Mouse (Mus musculus): ENCODE data around the gene Brinp1. TPM values are rescaled to one million over a fixed set of nuclear protein-coding genes. Genes with fewer than 3 reads are reported as not detected.

Gene Brinp1
- polyA plus RNA-seq (2014; fragmentation: Nextera tagmentation; extraction: Ambion mirVana), result 9.7 and 11.8 TPM in 2 replicates

DNA sequence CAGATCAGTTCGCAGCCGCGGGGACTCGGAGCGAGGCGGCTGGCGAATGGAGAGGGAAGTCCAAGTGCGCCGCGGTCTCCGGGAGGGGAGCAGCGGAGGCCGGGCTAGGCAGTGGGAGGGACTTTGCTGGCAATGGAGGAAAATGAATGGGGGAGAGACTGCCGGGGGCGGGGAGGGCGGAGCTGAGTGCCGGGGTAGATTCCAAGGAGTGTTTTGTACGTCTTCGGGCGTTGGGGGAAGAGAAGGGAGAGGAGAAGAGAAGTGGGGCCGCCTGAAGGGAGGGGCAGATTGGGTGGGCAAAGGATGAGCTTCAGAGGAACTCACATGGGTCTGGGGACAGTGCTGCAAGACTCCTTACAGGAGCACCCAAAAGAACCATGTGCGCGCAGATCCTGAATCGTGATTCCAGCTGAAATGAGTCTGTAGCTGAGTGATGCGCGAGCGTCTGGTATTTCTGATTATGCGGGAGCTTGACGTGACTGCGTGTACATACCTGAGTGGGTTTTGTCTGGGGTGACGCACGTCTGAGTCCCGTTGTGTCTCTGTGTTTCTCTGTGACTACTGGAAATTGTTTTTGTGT lies at the start of gene Brinp1:
TSS of gene Brinp1 (minus strand) at position 76 of the 580 bp plus-strand sequence.
- H3K36me3 ChIP-seq (ENCODE audit: control insufficient read depth, insufficient read depth, low read length), result no peaks in the 10 kb centered on the region
- H3K27me3 ChIP-seq (replicated peaks; ENCODE audit: control insufficient read depth, insufficient read depth, low read length), result 0 out of 2 replicates have a peak, but pooled peaks cover 4% of the 10 kb centered on the region
- no peak within 1 kb of the TSS for H3K27ac ChIP-seq (ENCODE audit: low read depth)
- peak within 1 kb of the TSS; percentile 46 for H3K9ac ChIP-seq (ENCODE audit: low read length)
- H3K4me1 ChIP-seq (replicated peaks; ENCODE audit: control insufficient read depth, insufficient read depth, low read length), result peaks cover 4% of the 10 kb centered on the region; the same call in 1 of the 2 replicates
- ATAC-seq (replicated peaks; ENCODE audit: low FRiP score, low TSS enrichment, low read depth), result peak; percentile 87
- H3K9me3 ChIP-seq (ENCODE audit: control insufficient read depth, low read length), result no peaks in the 10 kb centered on the region
- peak within 1 kb of the TSS; percentile 56 for H3K4me3 ChIP-seq (ENCODE audit: low read depth, low read length)
- DNase-seq (ENCODE audit: low spot score), result peak; percentile 82
- H3K4me2 ChIP-seq (ENCODE audit: low read length), result peak within 1 kb of the TSS; percentile 85
- under 1% methylated on average over 33 of the region's 33 CpGs for WGBS

DNA sequence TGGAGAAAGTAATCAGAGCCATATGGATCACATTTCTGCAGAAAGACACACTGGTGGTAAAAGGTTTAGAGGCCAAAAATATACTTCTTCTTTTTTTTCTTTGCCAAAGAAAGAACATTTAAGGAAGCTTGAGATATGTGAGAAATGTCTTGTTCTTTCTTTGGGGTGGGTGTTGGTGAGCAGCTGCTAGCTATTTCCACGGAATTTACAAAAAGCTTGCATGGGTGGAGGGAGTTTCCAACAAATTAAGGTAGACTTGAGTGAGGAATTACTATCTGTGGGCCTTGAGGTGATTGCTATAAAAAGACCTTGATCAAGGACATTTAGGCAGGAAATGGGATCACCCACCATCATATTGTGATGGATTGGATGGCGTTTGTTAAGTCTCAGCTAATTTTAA lies 3.1 kb upstream of the Brinp1 start:
- Histone ChIP-seq H3K4me3 (ENCODE audit: low read depth, low read length) (no peak overlapping the region), H3K27ac (ENCODE audit: low read depth) (no peak overlapping the region), H3K4me2 (ENCODE audit: low read length) (no peak overlapping the region), H3K36me3 (ENCODE audit: control insufficient read depth, insufficient read depth, low read length) (no peaks in the 10 kb centered on the region), H3K4me1 (replicated peaks; ENCODE audit: control insufficient read depth, insufficient read depth, low read length) (peaks cover 4% of the 10 kb centered on the region; the same call in 1 of the 2 replicates), H3K9ac (ENCODE audit: low read length) (no peak overlapping the region), H3K27me3 (replicated peaks; ENCODE audit: control insufficient read depth, insufficient read depth, low read length) (0 out of 2 replicates have a peak, but pooled peaks cover 4% of the 10 kb centered on the region), H3K9me3 (ENCODE audit: control insufficient read depth, low read length) (no peaks in the 10 kb centered on the region)
- 78% methylated on average over 2 of the region's 2 CpGs for WGBS
- no peak for DNase-seq (ENCODE audit: low spot score)
- ATAC-seq (replicated peaks; ENCODE audit: low FRiP score, low TSS enrichment, low read depth), result no peak

DNA sequence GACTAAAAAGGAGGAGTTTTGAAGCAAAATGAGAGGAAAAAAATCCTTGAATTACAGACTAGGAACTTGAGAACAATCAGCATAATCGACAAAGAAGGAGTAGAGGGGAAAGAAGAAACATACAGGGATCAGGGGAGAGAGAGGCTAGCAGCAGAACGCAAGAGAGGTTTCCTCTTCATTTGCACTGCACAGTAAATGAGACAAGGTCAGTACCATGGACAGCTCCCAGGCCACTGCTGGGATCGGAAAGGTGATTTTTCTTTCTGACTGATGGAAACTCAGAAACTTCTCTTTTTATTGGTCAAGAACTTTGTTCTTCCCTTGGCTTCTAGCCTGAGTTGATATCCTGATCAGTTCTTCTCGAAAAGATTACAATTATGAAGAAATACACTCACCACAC lies 1.4 kb upstream of the Brinp1 start:
- H3K4me3 ChIP-seq (ENCODE audit: low read depth, low read length), result no peak overlapping the region
- no peaks in the 10 kb centered on the region for H3K36me3 ChIP-seq (ENCODE audit: control insufficient read depth, insufficient read depth, low read length)
- no peak overlapping the region for H3K27ac ChIP-seq (ENCODE audit: low read depth)
- no peak overlapping the region for H3K9ac ChIP-seq (ENCODE audit: low read length)
- H3K9me3 ChIP-seq (ENCODE audit: control insufficient read depth, low read length), result no peaks in the 10 kb centered on the region
- no peak overlapping the region for H3K4me2 ChIP-seq (ENCODE audit: low read length)
- H3K4me1 ChIP-seq (replicated peaks; ENCODE audit: control insufficient read depth, insufficient read depth, low read length), result peaks cover 4% of the 10 kb centered on the region; the same call in 1 of the 2 replicates
- no peak for ATAC-seq (replicated peaks; ENCODE audit: low FRiP score, low TSS enrichment, low read depth)
- H3K27me3 ChIP-seq (replicated peaks; ENCODE audit: control insufficient read depth, insufficient read depth, low read length), result 0 out of 2 replicates have a peak, but pooled peaks cover 4% of the 10 kb centered on the region
- peak; percentile 87 for DNase-seq (ENCODE audit: low spot score)
- WGBS, result 1% methylated on average over 4 of the region's 4 CpGs

DNA sequence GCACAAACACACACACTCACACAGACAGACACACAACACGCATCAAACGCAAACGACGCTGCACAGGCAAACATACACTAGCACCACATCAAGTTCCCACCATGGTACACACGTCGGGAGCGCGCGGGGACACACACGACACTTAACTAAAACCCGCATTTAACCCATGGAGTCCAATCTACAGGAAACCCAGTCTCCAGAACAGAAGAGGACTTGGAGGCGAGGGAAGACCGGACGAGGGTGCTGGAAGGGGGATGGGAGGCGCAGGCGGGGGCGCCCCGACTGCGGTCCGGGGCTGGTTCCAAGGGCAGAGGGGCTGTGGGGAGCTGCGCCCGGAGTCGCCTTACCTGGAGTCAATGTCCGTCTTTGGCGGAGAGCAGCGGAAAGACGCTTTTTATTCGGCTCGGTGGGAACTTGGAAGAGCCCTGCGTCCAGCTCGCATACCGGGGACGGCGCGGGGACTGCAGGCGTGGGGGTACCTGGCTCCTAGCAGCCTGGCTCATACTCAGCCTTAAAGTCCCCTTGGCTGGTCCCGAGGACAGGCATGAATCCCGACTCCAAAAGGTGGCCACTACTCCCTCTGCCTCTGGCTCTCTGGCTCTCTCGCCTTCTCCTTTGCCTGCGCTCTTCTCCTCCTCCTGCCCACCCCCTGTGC lies 403 bp downstream of the Brinp1 start:
- peak overlapping the region; percentile 46 for H3K9ac ChIP-seq (ENCODE audit: low read length)
- no peak for DNase-seq (ENCODE audit: low spot score)

DNA sequence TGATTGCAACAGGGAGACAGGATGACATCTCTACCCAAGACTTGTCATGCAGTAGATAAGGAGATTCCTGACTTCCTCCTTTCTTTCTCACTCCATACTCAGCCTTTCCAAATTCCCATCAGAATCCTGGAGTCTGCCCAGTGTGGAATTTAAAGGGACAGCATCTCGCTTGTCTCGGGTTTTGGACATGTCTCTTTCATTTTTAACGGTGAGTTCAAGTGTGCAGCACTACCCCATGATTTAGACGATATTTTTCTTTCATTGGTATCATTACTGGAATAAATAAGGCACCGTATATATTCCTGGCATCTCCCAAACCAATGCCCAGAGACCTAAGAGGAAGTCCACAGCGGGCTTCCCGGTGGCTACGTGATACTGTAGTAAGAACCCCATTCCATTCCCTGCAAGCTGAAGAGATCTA lies 1.1 kb downstream of the Brinp1 start:
- no peak overlapping the region; the same call in 1 of the 2 replicates for H3K9ac ChIP-seq (ENCODE audit: low read length)
- 16% methylated on average over 8 of the region's 8 CpGs for WGBS
- peak overlapping the region; percentile 56 for H3K4me3 ChIP-seq (ENCODE audit: low read depth, low read length)
- peaks cover 4% of the 10 kb centered on the region; the same call in 1 of the 2 replicates for H3K4me1 ChIP-seq (replicated peaks; ENCODE audit: control insufficient read depth, insufficient read depth, low read length)
- DNase-seq (ENCODE audit: low spot score) (peak; percentile 50), ATAC-seq (replicated peaks; ENCODE audit: low FRiP score, low TSS enrichment, low read depth) (no peak)
- H3K27me3 ChIP-seq (replicated peaks; ENCODE audit: control insufficient read depth, insufficient read depth, low read length), result 0 out of 2 replicates have a peak, but pooled peaks cover 4% of the 10 kb centered on the region
- H3K9me3 ChIP-seq (ENCODE audit: control insufficient read depth, low read length), result no peaks in the 10 kb centered on the region
- no peaks in the 10 kb centered on the region for H3K36me3 ChIP-seq (ENCODE audit: control insufficient read depth, insufficient read depth, low read length)
- H3K4me2 ChIP-seq (ENCODE audit: low read length), result peak overlapping the region; percentile 85
- H3K27ac ChIP-seq (ENCODE audit: low read depth), result no peak overlapping the region

More for the DNA sequence above, 403 bp downstream of the Brinp1 start:
- H3K27me3 ChIP-seq (replicated peaks; ENCODE audit: control insufficient read depth, insufficient read depth, low read length), result 0 out of 2 replicates have a peak, but pooled peaks cover 4% of the 10 kb centered on the region
- peak; percentile 71; the same call in 1 of the 2 replicates for ATAC-seq (replicated peaks; ENCODE audit: low FRiP score, low TSS enrichment, low read depth)
- peak overlapping the region; percentile 85 for H3K4me2 ChIP-seq (ENCODE audit: low read length)
- no peaks in the 10 kb centered on the region for H3K36me3 ChIP-seq (ENCODE audit: control insufficient read depth, insufficient read depth, low read length)
- peak overlapping the region; percentile 56 for H3K4me3 ChIP-seq (ENCODE audit: low read depth, low read length)
- peaks cover 4% of the 10 kb centered on the region; the same call in 1 of the 2 replicates for H3K4me1 ChIP-seq (replicated peaks; ENCODE audit: control insufficient read depth, insufficient read depth, low read length)
- H3K9me3 ChIP-seq (ENCODE audit: control insufficient read depth, low read length), result no peaks in the 10 kb centered on the region
- no peak overlapping the region for H3K27ac ChIP-seq (ENCODE audit: low read depth)
- WGBS, result 1% methylated on average over 40 of the region's 40 CpGs

DNA sequence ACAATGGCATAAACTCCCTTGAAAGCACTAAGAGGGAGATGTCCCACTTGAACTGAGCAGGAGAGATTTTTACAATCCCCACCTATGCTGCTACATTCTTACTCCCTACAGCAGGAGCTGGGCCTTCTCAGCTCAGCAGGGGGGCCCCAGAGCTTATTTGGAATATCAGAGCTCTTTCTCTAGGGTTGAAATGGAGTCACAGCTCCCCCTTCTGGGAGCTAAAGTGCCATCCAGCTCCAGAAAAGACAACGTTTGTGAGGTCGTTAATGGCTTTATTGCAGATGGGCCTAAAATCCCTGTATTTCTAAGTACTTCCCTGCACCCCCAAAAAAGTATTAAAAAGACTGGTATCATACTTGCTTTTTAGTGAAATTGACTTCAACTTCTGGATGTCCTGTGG lies 3.6 kb downstream of the Brinp1 start:
- 3% methylated on average over 2 of the region's 2 CpGs for WGBS
- Histone ChIP-seq H3K36me3 (ENCODE audit: control insufficient read depth, insufficient read depth, low read length) (no peaks in the 10 kb centered on the region), H3K4me2 (ENCODE audit: low read length) (no peak overlapping the region), H3K27ac (ENCODE audit: low read depth) (no peak overlapping the region), H3K27me3 (replicated peaks; ENCODE audit: control insufficient read depth, insufficient read depth, low read length) (0 out of 2 replicates have a peak, but pooled peaks cover 4% of the 10 kb centered on the region), H3K9me3 (ENCODE audit: control insufficient read depth, low read length) (no peaks in the 10 kb centered on the region), H3K4me3 (ENCODE audit: low read depth, low read length) (no peak overlapping the region), H3K9ac (ENCODE audit: low read length) (no peak overlapping the region), H3K4me1 (replicated peaks; ENCODE audit: control insufficient read depth, insufficient read depth, low read length) (peaks cover 4% of the 10 kb centered on the region; the same call in 1 of the 2 replicates)
- DNase-seq (ENCODE audit: low spot score) (peak; percentile 60), ATAC-seq (replicated peaks; ENCODE audit: low FRiP score, low TSS enrichment, low read depth) (no peak)

DNA sequence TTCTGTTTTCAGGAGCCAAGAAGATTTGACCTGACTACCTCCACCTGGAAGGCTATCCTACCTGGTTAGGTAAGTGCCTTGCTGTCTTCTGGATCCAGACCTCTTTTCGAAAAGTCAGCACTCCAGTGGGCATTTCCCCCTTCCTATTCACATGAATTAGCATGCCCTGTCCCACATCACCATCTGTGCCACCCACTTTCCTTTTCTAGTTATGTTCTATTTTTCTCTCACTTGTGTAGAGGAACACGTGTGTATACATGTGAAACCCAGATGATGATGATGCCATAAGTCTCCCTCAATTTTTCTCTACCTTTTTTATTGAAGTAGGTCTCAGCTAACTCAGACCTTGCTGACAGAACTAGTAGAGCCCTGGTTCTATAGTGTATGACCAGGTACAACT lies 11.3 kb downstream of the Brinp1 start:
- no peak overlapping the region for H3K4me2 ChIP-seq (ENCODE audit: low read length)
- H3K27me3 ChIP-seq (replicated peaks; ENCODE audit: control insufficient read depth, insufficient read depth, low read length), result no peaks in the 10 kb centered on the region
- H3K9me3 ChIP-seq (ENCODE audit: control insufficient read depth, low read length), result no peaks in the 10 kb centered on the region
- H3K27ac ChIP-seq (ENCODE audit: low read depth), result no peak overlapping the region
- 90% methylated on average over 2 of the region's 2 CpGs for WGBS
- H3K4me1 ChIP-seq (replicated peaks; ENCODE audit: control insufficient read depth, insufficient read depth, low read length), result no peaks in the 10 kb centered on the region
- H3K9ac ChIP-seq (ENCODE audit: low read length), result no peak overlapping the region
- H3K36me3 ChIP-seq (ENCODE audit: control insufficient read depth, insufficient read depth, low read length), result no peaks in the 10 kb centered on the region
- no peak for DNase-seq (ENCODE audit: low spot score)
- H3K4me3 ChIP-seq (ENCODE audit: low read depth, low read length), result no peak overlapping the region
- ATAC-seq (replicated peaks; ENCODE audit: low FRiP score, low TSS enrichment, low read depth), result no peak

DNA sequence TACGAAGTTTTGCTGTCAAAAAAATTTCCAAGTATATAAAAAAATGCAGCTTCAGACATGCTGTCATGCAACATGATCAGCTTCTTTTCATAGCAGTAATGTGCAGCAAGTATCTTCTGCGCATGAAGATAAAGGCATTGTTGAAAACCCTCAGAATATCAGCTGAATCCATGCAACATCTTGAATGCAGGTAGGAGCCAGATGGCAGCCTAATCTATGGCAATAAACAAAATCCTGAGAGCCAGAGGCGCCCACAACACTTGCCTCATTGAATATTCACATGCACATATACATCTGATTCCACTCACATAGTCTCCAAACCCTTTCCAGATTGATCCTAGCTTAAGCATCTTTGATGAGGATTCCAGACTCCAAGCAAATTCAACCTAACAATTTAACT lies 24.2 kb downstream of the Brinp1 start:
- DNase-seq (ENCODE audit: low spot score), result no peak

More for the DNA sequence above, 24.2 kb downstream of the Brinp1 start:
- Histone ChIP-seq H3K9ac (ENCODE audit: low read length) (no peak overlapping the region), H3K4me1 (replicated peaks; ENCODE audit: control insufficient read depth, insufficient read depth, low read length) (0 out of 2 replicates have a peak, but pooled peaks cover 2% of the 10 kb centered on the region), H3K4me2 (ENCODE audit: low read length) (no peak overlapping the region), H3K27me3 (replicated peaks; ENCODE audit: control insufficient read depth, insufficient read depth, low read length) (no peaks in the 10 kb centered on the region), H3K9me3 (ENCODE audit: control insufficient read depth, low read length) (no peaks in the 10 kb centered on the region), H3K4me3 (ENCODE audit: low read depth, low read length) (no peak overlapping the region), H3K36me3 (ENCODE audit: control insufficient read depth, insufficient read depth, low read length) (no peaks in the 10 kb centered on the region), H3K27ac (ENCODE audit: low read depth) (no peak overlapping the region)
- 67% methylated on average over 3 of the region's 3 CpGs for WGBS
- ATAC-seq (replicated peaks; ENCODE audit: low FRiP score, low TSS enrichment, low read depth), result no peak

Measured in intestine, embryonic 14.5 days (tissue).